Mouse (Mus musculus) testis, adult 2 months (tissue): ENCODE measurements around the gene Ndufb4.

ENCODE experiments used
- CTCF ChIP-seq: fragments of 200-500 bp; IDR thresholded peaks from 2 replicates; pipeline ENCODE4 v1.5.1; 2012; ENCODE audit warnings: low read depth, mild to moderate bottlenecking, inconsistent platforms, low read length, moderate library complexity; ENCODE audit not compliant: control insufficient read depth, insufficient read depth, insufficient replicate concordance
- POLR2A ChIP-seq: fragments of 200-500 bp; IDR thresholded peaks from 2 replicates; pipeline ENCODE4 v1.6.1; 2012; ENCODE audit warnings: low read depth, mild to moderate bottlenecking, inconsistent platforms, low read length, moderate library complexity; ENCODE audit not compliant: control insufficient read depth

GRCm38 (mm10) chr16:37603431-37603830 is 50.8 kb downstream of the Ndufb4 start:
- TF ChIP-seq CTCF (no peak), POLR2A (no peak)
